Mouse (Mus musculus) CH12.LX (cell line): ENCODE measurements around the gene Gphb5. TPM values are rescaled to one million over a fixed set of nuclear protein-coding genes. Genes with fewer than 3 reads are reported as not detected.
A peak's percentile ranks its signal among the peaks of the same experiment; 100 is the strongest.

ENCODE experiments used
- DNase-seq: peaks from one replicate; pipeline ENCODE4 v3.0.0-alpha.2; 2013; ENCODE audit errors: extremely low read depth
- H3K27ac ChIP-seq: 2 replicates; pipeline ENCODE4 v1.5.1; 2012; ENCODE audit warnings: low read depth, mild to moderate bottlenecking, control low read depth, moderate library complexity; ENCODE audit not compliant: insufficient read depth
- H3K27me3 ChIP-seq: replicated peaks from 2 replicates; pipeline ENCODE3; 2012; ENCODE audit warnings: inconsistent platforms
- H3K36me3 ChIP-seq, 2 experiments: replicated peaks in 1 of 2; 2 replicates each; pipeline versions ENCODE3 to v1.6.1; 2012; ENCODE audit warnings: inconsistent platforms in 1 of 2, low read length in 1 of 2, mild to moderate bottlenecking in 1 of 2, mixed read lengths in 1 of 2, moderate library complexity in 1 of 2; ENCODE audit not compliant: control insufficient read depth in 1 of 2, insufficient read depth in 1 of 2
- H3K4me1 ChIP-seq, 2 experiments: 2 replicates each; pipeline ENCODE4 v1.6.1; 2012; ENCODE audit warnings: inconsistent platforms in 1 of 2, moderate library complexity in 1 of 2; ENCODE audit not compliant: insufficient read depth in 2 of 2, control insufficient read depth in 1 of 2
- H3K4me2 ChIP-seq: 2 replicates; pipeline ENCODE4 v1.6.1; 2012; ENCODE audit warnings: low read depth, mild to moderate bottlenecking, control low read depth; ENCODE audit not compliant: poor library complexity, insufficient read depth, severe bottlenecking
- H3K4me3 ChIP-seq, 3 experiments: fragments of 150-350 bp in 1 of 3; sonication (generic) in 1 of 3; replicated peaks in 1 of 3; 2 replicates each; pipeline versions ENCODE3 to v1.5.1; 2011 to 2012; ENCODE audit warnings: low read depth in 2 of 3, low read length in 2 of 3, mild to moderate bottlenecking in 2 of 3, moderate library complexity in 2 of 3, control low read depth in 1 of 3, improper control_type of control experiment in 1 of 3, inconsistent platforms in 1 of 3, mixed read lengths in 1 of 3; ENCODE audit not compliant: poor library complexity in 1 of 3
- H3K79me2 ChIP-seq: replicated peaks from 2 replicates; pipeline ENCODE4 v1.6.1; 2012; ENCODE audit warnings: mild to moderate bottlenecking, moderate library complexity; ENCODE audit not compliant: control insufficient read depth, poor library complexity, insufficient read depth, severe bottlenecking; ENCODE audit errors: extremely low read depth
- H3K9ac ChIP-seq: 2 replicates; pipeline ENCODE4 v1.6.1; 2012; ENCODE audit warnings: low read depth, mild to moderate bottlenecking, control low read depth, moderate library complexity; ENCODE audit not compliant: insufficient read depth
- H3K9me3 ChIP-seq: replicated peaks from 2 replicates; pipeline ENCODE3; 2012; ENCODE audit warnings: low read length, inconsistent platforms, mixed read lengths
- BHLHE40 ChIP-seq: IDR thresholded peaks from 2 replicates; pipeline ENCODE4 v1.6.1; 2011; ENCODE audit warnings: mild to moderate bottlenecking, low read depth, low read length, improper control_type of control experiment
- CTCF ChIP-seq, 2 experiments: IDR thresholded peaks in 1 of 2; conservative IDR thresholded peaks in 1 of 2; 2 replicates each; pipeline ENCODE4 v1.5.1; 2011 to 2012; ENCODE audit warnings: low read depth in 2 of 2, low read length in 2 of 2, improper control_type of control experiment in 1 of 2, inconsistent platforms in 1 of 2, mild to moderate bottlenecking in 1 of 2, moderate library complexity in 1 of 2
- E2F4 ChIP-seq: IDR thresholded peaks from 2 replicates; pipeline ENCODE4 v1.6.1; 2011; ENCODE audit warnings: low read depth, low read length, improper control_type of control experiment; ENCODE audit not compliant: insufficient replicate concordance
- ELF1 ChIP-seq: IDR thresholded peaks from 2 replicates; pipeline ENCODE4 v1.6.1; 2014; ENCODE audit warnings: low read depth, mild to moderate bottlenecking, inconsistent platforms, low read length, improper control_type of control experiment
- EP300 ChIP-seq: IDR thresholded peaks from 2 replicates; pipeline ENCODE4 v1.6.1; 2011; ENCODE audit warnings: low read length, improper control_type of control experiment
- ETS1 ChIP-seq: conservative IDR thresholded peaks from 2 replicates; pipeline ENCODE4 v1.6.1; 2012; ENCODE audit warnings: low read depth, mild to moderate bottlenecking, inconsistent platforms, low read length, improper control_type of control experiment, moderate library complexity
- GABPA ChIP-seq: IDR thresholded peaks from 2 replicates; pipeline ENCODE4 v1.6.1; 2012; ENCODE audit warnings: low read depth, low read length, improper control_type of control experiment, inconsistent platforms; ENCODE audit not compliant: insufficient replicate concordance
- JUN ChIP-seq: IDR thresholded peaks from 2 replicates; pipeline ENCODE4 v1.6.1; 2011; ENCODE audit warnings: low read depth, mild to moderate bottlenecking, low read length, improper control_type of control experiment, moderate library complexity; ENCODE audit not compliant: insufficient read depth
- JUND ChIP-seq: conservative IDR thresholded peaks from 2 replicates; pipeline ENCODE4 v1.6.1; 2011; ENCODE audit warnings: low read depth, low read length, improper control_type of control experiment
- MAFK ChIP-seq: IDR thresholded peaks from 2 replicates; pipeline ENCODE4 v1.6.1; 2011; ENCODE audit warnings: low read length, improper control_type of control experiment; ENCODE audit not compliant: insufficient replicate concordance
- MAX ChIP-seq: IDR thresholded peaks from 2 replicates; pipeline ENCODE4 v1.6.1; 2011; ENCODE audit warnings: low read length, improper control_type of control experiment
- MEF2A ChIP-seq: IDR thresholded peaks from 2 replicates; pipeline ENCODE4 v1.6.1; 2014; ENCODE audit warnings: low read depth, mild to moderate bottlenecking, inconsistent platforms, low read length, improper control_type of control experiment, borderline replicate concordance
- NRF1 ChIP-seq: IDR thresholded peaks from 2 replicates; pipeline ENCODE4 v1.6.1; 2014; ENCODE audit warnings: low read depth, mild to moderate bottlenecking, inconsistent platforms, low read length, improper control_type of control experiment, moderate library complexity
- PAX5 ChIP-seq: IDR thresholded peaks from 2 replicates; pipeline ENCODE4 v1.6.1; 2012; ENCODE audit warnings: low read length, inconsistent platforms, mixed read lengths
- POLR2A ChIP-seq: IDR thresholded peaks from 2 replicates; pipeline ENCODE4 v1.6.1; 2011; ENCODE audit warnings: low read depth, mild to moderate bottlenecking, improper control_type of control experiment, low read length
- POLR2AphosphoS2 ChIP-seq: IDR thresholded peaks from 2 replicates; pipeline ENCODE4 v1.6.1; 2011; ENCODE audit warnings: low read depth, low read length, improper control_type of control experiment
- RAD21 ChIP-seq: IDR thresholded peaks from 2 replicates; pipeline ENCODE4 v1.6.1; 2011; ENCODE audit warnings: low read depth, mild to moderate bottlenecking, low read length, improper control_type of control experiment, moderate library complexity
- RCOR1 ChIP-seq: conservative IDR thresholded peaks from 2 replicates; pipeline ENCODE4 v1.6.1; 2012; ENCODE audit warnings: low read depth, mild to moderate bottlenecking, inconsistent platforms, low read length, improper control_type of control experiment
- SIN3A ChIP-seq: IDR thresholded peaks from 2 replicates; pipeline ENCODE4 v1.6.1; 2012; ENCODE audit warnings: low read length, improper control_type of control experiment, inconsistent platforms
- SMC3 ChIP-seq: IDR thresholded peaks from 2 replicates; pipeline ENCODE4 v1.6.1; 2011; ENCODE audit warnings: low read depth, low read length, improper control_type of control experiment
- TCF12 ChIP-seq: IDR thresholded peaks from 2 replicates; pipeline ENCODE4 v1.6.1; 2014; ENCODE audit warnings: low read depth, mild to moderate bottlenecking, inconsistent platforms, low read length, improper control_type of control experiment
- UBTF ChIP-seq: IDR thresholded peaks from 2 replicates; pipeline ENCODE4 v1.6.1; 2012; ENCODE audit warnings: low read depth, mild to moderate bottlenecking, inconsistent platforms, low read length, improper control_type of control experiment, moderate library complexity
- USF1 ChIP-seq: IDR thresholded peaks from 2 replicates; pipeline ENCODE4 v1.6.1; 2014; ENCODE audit warnings: low read depth, mild to moderate bottlenecking, inconsistent platforms, low read length, improper control_type of control experiment
- USF2 ChIP-seq: conservative IDR thresholded peaks from 2 replicates; pipeline ENCODE4 v1.6.1; 2011; ENCODE audit warnings: low read depth, low read length, improper control_type of control experiment
- ZC3H11A ChIP-seq: IDR thresholded peaks from 2 replicates; pipeline ENCODE4 v1.6.1; 2012; ENCODE audit warnings: low read depth, mild to moderate bottlenecking, inconsistent platforms, low read length, improper control_type of control experiment
- ZKSCAN1 ChIP-seq: IDR thresholded peaks from 2 replicates; pipeline ENCODE4 v1.6.1; 2012; ENCODE audit warnings: low read depth, inconsistent platforms, low read length, improper control_type of control experiment, borderline replicate concordance
- ZMIZ1 ChIP-seq: IDR thresholded peaks from 2 replicates; pipeline ENCODE4 v1.6.1; 2012; ENCODE audit warnings: low read depth, mild to moderate bottlenecking, inconsistent platforms, low read length, improper control_type of control experiment
- ZNF384 ChIP-seq: IDR thresholded peaks from 2 replicates; pipeline ENCODE4 v1.6.1; 2012; ENCODE audit warnings: low read depth, low read length, improper control_type of control experiment, inconsistent platforms
- dilution Hi-C: fragments of 300-500 bp; cut with MboI; formaldehyde crosslinking; loops from 2 replicates; pipeline ENCODE4 v1.14.3; 2020; ENCODE audit warnings: low sequenced_read_pairs; ENCODE audit not compliant: extremely low pct_unique_long_range_greater_than_20kb, extremely low pct_ligation_motif_present
- in situ Hi-C: fragments of 300-500 bp; cut with MboI; formaldehyde crosslinking; loops from 3 replicates; pipeline ENCODE4 v1.14.3; 2019; ENCODE audit warnings: low sequenced_read_pairs, low pct_ligation_motif_present, low pct_unique_long_range_greater_than_20kb, mixed read lengths
- polyA plus RNA-seq: library from polyadenylated mRNA; unstranded; fragments of >175 nt; gene quantifications from 2 replicates; pipeline ENCODE4 v1.2.1, GENCODE M21; 2012; ENCODE audit warnings: low read depth; ENCODE audit not compliant: insufficient read length
- total RNA-seq, 2 experiments: library from RNA; depleted of rRNA; stranded (reverse); fragments of 300-350 nt in 1 of 2; fragments of >200 nt in 1 of 2; gene quantifications; 2 replicates each; pipeline ENCODE4 v1.2.3; 2012 to 2014

Gene Gphb5
- total and polyA plus RNA-seq, 3 experiments = not detected

DNA sequence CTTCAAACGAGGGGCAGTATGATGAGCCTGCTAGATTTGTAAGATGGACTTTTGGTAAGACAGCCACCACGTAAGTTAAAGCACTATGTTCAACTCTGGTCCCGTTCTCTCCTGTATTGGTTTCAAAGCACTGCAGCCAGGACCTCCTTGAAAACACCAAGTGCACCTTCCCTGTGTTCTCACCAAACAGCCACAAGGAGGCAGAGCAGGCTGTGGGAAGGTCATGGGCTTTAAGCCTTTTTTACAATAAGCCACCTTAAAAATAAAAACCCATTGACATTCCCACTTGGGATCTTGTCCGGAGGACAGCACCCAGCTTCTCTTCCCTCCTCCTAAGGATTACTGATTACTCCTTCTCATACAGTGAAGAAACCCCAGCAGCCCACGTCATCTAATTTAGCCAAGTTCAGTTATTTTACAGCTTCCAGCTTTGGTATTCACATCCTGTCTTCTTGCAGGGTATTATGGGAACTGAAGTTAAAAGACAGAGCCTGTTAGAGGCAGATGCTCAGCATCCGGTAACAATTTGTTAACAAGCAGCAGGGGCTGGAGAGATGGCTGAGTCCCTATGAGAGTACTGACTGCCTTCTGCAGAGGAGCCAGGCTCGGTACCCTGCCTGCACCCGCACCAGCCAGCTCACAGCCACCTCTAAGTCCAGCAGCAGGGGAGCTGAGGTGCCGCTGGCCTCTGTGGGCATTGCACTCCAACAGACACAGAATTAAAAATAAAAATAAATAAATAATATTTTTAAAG, 47.6 kb upstream of the Gphb5 start:
- dilution Hi-C loops = no loop called here
- H3K79me2 ChIP-seq = no peaks in the 10 kb centered on the region
- H3K4me2 ChIP-seq = no peak overlapping the region
- peaks cover 44 to 85% of the 10 kb centered on the region in 2 experiments for H3K36me3 ChIP-seq
- no peak for TF ChIP-seq RCOR1
- TF ChIP-seq MEF2A = no peak
- TF ChIP-seq MAFK = no peak
- no peak for TF ChIP-seq ETS1
- peak; percentile 87 for TF ChIP-seq SMC3
- no peak for TF ChIP-seq BHLHE40
- TF ChIP-seq GABPA = no peak
- no peak for TF ChIP-seq TCF12
- TF ChIP-seq CTCF (conservative IDR thresholded peaks at IDR 0.05 in 1 of 2, IDR thresholded peaks at IDR 0.05 in 1 of 2; ENCODE audit: low read depth in 2 of 2, low read length in 2 of 2) = peak in 1 of 2 experiments; percentile 79; a peak in 2 of 4 replicates
- TF ChIP-seq ZC3H11A = 0 out of 2 replicates have a peak, but pooled peaks have one; percentile 6
- TF ChIP-seq USF1 = no peak
- TF ChIP-seq ZNF384 = no peak
- no peak for TF ChIP-seq JUN
- TF ChIP-seq ZMIZ1 = no peak
- TF ChIP-seq UBTF = no peak
- TF ChIP-seq SIN3A = no peak
- TF ChIP-seq ELF1 = no peak
- TF ChIP-seq EP300 = no peak
- TF ChIP-seq POLR2A = no peak
- no peak for TF ChIP-seq JUND
- peak; percentile 75 for TF ChIP-seq RAD21
- no peak for TF ChIP-seq MAX
- TF ChIP-seq NRF1 = no peak
- no peak for TF ChIP-seq PAX5
- no peak for TF ChIP-seq POLR2AphosphoS2
- TF ChIP-seq ZKSCAN1 = no peak
- no peak for TF ChIP-seq USF2
- TF ChIP-seq E2F4 = no peak
- DNase-seq = peak; percentile 17
- in situ Hi-C loops = loop anchor here (10.0 kb wide), 1 partner anchor 311 kb away; no protein-coding TSS in a partner anchor
- no peaks in the 10 kb centered on the region for H3K4me1 ChIP-seq
- H3K4me3 ChIP-seq = no peak overlapping the region
- no peaks in the 10 kb centered on the region for H3K27me3 ChIP-seq
- no peaks in the 10 kb centered on the region for H3K9me3 ChIP-seq
- no peak overlapping the region for H3K27ac ChIP-seq
- no peak overlapping the region for H3K9ac ChIP-seq
